30 mouse cellular contexts compared by ENCODE assay signal in genomic region chr11:96501042-96501441, GRCm38 (mm10). TPM values are rescaled to one million over a fixed set of nuclear protein-coding genes. Genes with fewer than 3 reads are reported as not detected.
DNase-seq lines count a peak whose midpoint lies in the region; ATAC-seq and TF ChIP-seq lines count a peak whose summit lies in the region.
"Had no signal": no experiment of that assay in that cellular context is flagged by ENCODE, and none has a peak within 500 bp of the region (broad histone marks: within the 10 kb centered on the region; RNA-seq: fewer than 3 reads in every experiment).

No protein-coding gene starts in this region.

- no peaks in the 10 kb centered on the region for H3K9me3 ChIP-seq in forebrain, embryonic 15.5 days
- H3K9me3 ChIP-seq in forebrain, embryonic 11.5 days (ENCODE audit: control insufficient read depth, low read length) = no peaks in the 10 kb centered on the region
- H3K9me3 ChIP-seq in forebrain, postnatal 0 days (ENCODE audit: low read length) = no peaks in the 10 kb centered on the region
- H3K9me3 ChIP-seq in hindbrain, embryonic 16.5 days (ENCODE audit: control insufficient read depth, low read length) = no peaks in the 10 kb centered on the region
- H3K9me3 ChIP-seq: embryonic facial prominence, embryonic 15.5 days; hindbrain, embryonic 13.5 days; kidney, embryonic 15.5 days; midbrain, embryonic 15.5 days had no signal

- H3K9ac ChIP-seq in forebrain, embryonic 15.5 days (replicated peaks) = no peak overlapping the region
- H3K9ac ChIP-seq in forebrain, embryonic 11.5 days (ENCODE audit: low read length) = no peak overlapping the region
- H3K9ac ChIP-seq in forebrain, postnatal 0 days = no peak overlapping the region
- H3K9ac ChIP-seq in hindbrain, embryonic 16.5 days (ENCODE audit: low read depth, low read length) = no peak overlapping the region
- H3K9ac ChIP-seq: embryonic facial prominence, embryonic 15.5 days; hindbrain, embryonic 13.5 days; kidney, embryonic 15.5 days; liver, embryonic 14.5 days; midbrain, embryonic 15.5 days had no signal

- H3K27me3 ChIP-seq in forebrain, embryonic 15.5 days = no peaks in the 10 kb centered on the region
- no peaks in the 10 kb centered on the region for H3K27me3 ChIP-seq in forebrain, embryonic 11.5 days (ENCODE audit: control insufficient read depth, insufficient read depth, low read length)
- H3K27me3 ChIP-seq in forebrain, postnatal 0 days (ENCODE audit: insufficient read depth, low read length) = no peaks in the 10 kb centered on the region; the same call in 1 of the 2 replicates
- H3K27me3 ChIP-seq in hindbrain, embryonic 16.5 days (replicated peaks; ENCODE audit: control insufficient read depth, insufficient read depth, low read length) = no peaks in the 10 kb centered on the region
- H3K27me3 ChIP-seq: embryonic facial prominence, embryonic 15.5 days; hindbrain, embryonic 13.5 days; kidney, embryonic 15.5 days; midbrain, embryonic 15.5 days; Patski had no signal

- no peaks in the 10 kb centered on the region for H3K36me3 ChIP-seq in forebrain, embryonic 15.5 days
- no peaks in the 10 kb centered on the region for H3K36me3 ChIP-seq in forebrain, embryonic 11.5 days (ENCODE audit: control insufficient read depth, insufficient read depth, low read length)
- H3K36me3 ChIP-seq in forebrain, postnatal 0 days (ENCODE audit: insufficient read depth) = no peaks in the 10 kb centered on the region
- no peaks in the 10 kb centered on the region for H3K36me3 ChIP-seq in hindbrain, embryonic 16.5 days (ENCODE audit: control insufficient read depth, insufficient read depth, low read length)
- H3K36me3 ChIP-seq: embryonic facial prominence, embryonic 15.5 days; hindbrain, embryonic 13.5 days; kidney, embryonic 15.5 days; midbrain, embryonic 15.5 days had no signal

- TF ChIP-seq CTCF in forebrain, postnatal 0 days (IDR thresholded peaks at IDR 0.05; ENCODE audit: low read depth) = no peak

- no peak for DNase-seq in forebrain, embryonic 11.5 days (ENCODE audit: low spot score)
- DNase-seq in right cerebral cortex, adult 18-20 months = peak; percentile 2
- no peak for DNase-seq in right cerebral cortex, postnatal 14 days
- peak; percentile 63 for DNase-seq in forebrain, postnatal 0 days
- peak; percentile 4 for DNase-seq in right cerebral cortex, postnatal 25 days
- no peak for DNase-seq in spleen, postnatal 4 days (ENCODE audit: low spot score in 2 of 2)
- DNase-seq: adrenal gland, postnatal 14 days; cerebellum, adult 2 months; cerebellum, postnatal 14 days; gastrocnemius, postnatal 25 days; heart, adult 11 months; heart, postnatal 36 days; kidney, adult 18-20 months; kidney, postnatal 25 days; liver; lung, adult 2 months; lung, postnatal 10 days; thymus, postnatal 4 days had no signal

- H3K27ac ChIP-seq in forebrain, embryonic 15.5 days (replicated peaks) = no peak overlapping the region
- no peak overlapping the region for H3K27ac ChIP-seq in forebrain, embryonic 11.5 days (ENCODE audit: low read depth, low read length)
- H3K27ac ChIP-seq in forebrain, postnatal 0 days (ENCODE audit: low read depth, low read length) = no peak overlapping the region
- H3K27ac ChIP-seq in hindbrain, embryonic 16.5 days (ENCODE audit: low read depth, low read length) = no peak overlapping the region
- H3K27ac ChIP-seq: embryonic facial prominence, embryonic 15.5 days; hindbrain, embryonic 13.5 days; kidney, embryonic 15.5 days; liver, embryonic 14.5 days; macrophage; midbrain, embryonic 15.5 days had no signal

- peaks cover 13% of the 10 kb centered on the region for H3K4me1 ChIP-seq in forebrain, embryonic 15.5 days
- no peaks in the 10 kb centered on the region; the same call in 1 of the 2 replicates for H3K4me1 ChIP-seq in forebrain, embryonic 11.5 days (replicated peaks; ENCODE audit: control insufficient read depth, insufficient read depth, low read length)
- H3K4me1 ChIP-seq in forebrain, postnatal 0 days (ENCODE audit: insufficient read depth) = no peaks in the 10 kb centered on the region
- no peaks in the 10 kb centered on the region for H3K4me1 ChIP-seq in hindbrain, embryonic 16.5 days (ENCODE audit: control insufficient read depth, insufficient read depth, low read depth, low read length)
- H3K4me1 ChIP-seq: embryonic facial prominence, embryonic 15.5 days; hindbrain, embryonic 13.5 days had no signal

- no peak overlapping the region for H3K4me3 ChIP-seq in forebrain, embryonic 15.5 days
- H3K4me3 ChIP-seq in forebrain, embryonic 11.5 days (ENCODE audit: low read depth, low read length) = no peak overlapping the region
- no peak overlapping the region for H3K4me3 ChIP-seq in forebrain, postnatal 0 days (ENCODE audit: low read depth, low read length)
- H3K4me3 ChIP-seq in hindbrain, embryonic 16.5 days (ENCODE audit: low read length) = no peak overlapping the region
- H3K4me3 ChIP-seq: embryonic facial prominence, embryonic 15.5 days; hindbrain, embryonic 13.5 days; kidney, embryonic 15.5 days; midbrain, embryonic 15.5 days had no signal

- 29% methylated on average over 6 of the region's 6 CpGs for WGBS in forebrain, embryonic 15.5 days
- WGBS in forebrain, embryonic 11.5 days = 65% methylated on average over 6 of the region's 6 CpGs
- WGBS in forebrain, postnatal 0 days = 36% methylated on average over 6 of the region's 6 CpGs
- 53% methylated on average over 6 of the region's 6 CpGs for WGBS in hindbrain, embryonic 16.5 days

- peak; percentile 69; the same call in 1 of the 2 replicates for ATAC-seq in forebrain, embryonic 15.5 days (replicated peaks)
- ATAC-seq in forebrain, embryonic 11.5 days (replicated peaks; ENCODE audit: low FRiP score) = no peak
- ATAC-seq in forebrain, postnatal 0 days = peak; percentile 66
- ATAC-seq in hindbrain, embryonic 16.5 days = no peak
- ATAC-seq: midbrain, embryonic 15.5 days; Patski had no signal

- no peak overlapping the region for H3K4me2 ChIP-seq in forebrain, embryonic 15.5 days (replicated peaks)
- H3K4me2 ChIP-seq in forebrain, embryonic 11.5 days (ENCODE audit: low read depth, low read length, severe bottlenecking) = no peak overlapping the region
- H3K4me2 ChIP-seq in forebrain, postnatal 0 days (ENCODE audit: low read depth) = no peak overlapping the region
- no peak overlapping the region for H3K4me2 ChIP-seq in hindbrain, embryonic 16.5 days (ENCODE audit: low read length)
- H3K4me2 ChIP-seq: embryonic facial prominence, embryonic 15.5 days; heart, embryonic 11.5 days; hindbrain, embryonic 13.5 days; kidney, embryonic 15.5 days; midbrain, embryonic 15.5 days had no signal

RNA-seq across cellular contexts. Expression of gene Skap1, which starts 36.6 kb away (rescaled TPM):
- 2.7 and 2.8 TPM in 2 replicates for polyA plus RNA-seq in forebrain, embryonic 15.5 days (2015; fragmentation: Nextera tagmentation; extraction: Ambion mirVana)
- polyA plus RNA-seq in forebrain, embryonic 11.5 days (2014; fragmentation: Nextera tagmentation; extraction: Ambion mirVana) = 2.6 and 3.9 TPM in 2 replicates
- total RNA-seq in forebrain, postnatal 0 days (2014; rRNA removed) = 1.6 and 3.2 TPM in 2 replicates
- polyA plus RNA-seq in forebrain, postnatal 0 days (2015; fragmentation: Nextera tagmentation; extraction: Ambion mirVana) = 2.7 and 3.7 TPM in 2 replicates
- polyA plus RNA-seq in hindbrain, embryonic 16.5 days (2015; fragmentation: Nextera tagmentation; extraction: Ambion mirVana) = 5.9 and 7.4 TPM in 2 replicates
- total RNA-seq: gastrocnemius, adult 18-20 months; MEL had no signal

Comparison
In these comparisons a context has a peak if more than half of its experiments do, and no peak if none do; other contexts are left out.
1. ATAC-seq: peak in forebrain, embryonic 15.5 days (single experiment) and forebrain, postnatal 0 days (single experiment); none in forebrain, embryonic 11.5 days (single experiment) and hindbrain, embryonic 16.5 days (single experiment).
2. DNase-seq: peak in right cerebral cortex, adult 18-20 months (single experiment), forebrain, postnatal 0 days (single experiment) and right cerebral cortex, postnatal 25 days (single experiment); none in forebrain, embryonic 11.5 days (single experiment), right cerebral cortex, postnatal 14 days (single experiment) and spleen, postnatal 4 days (0 of 2).